Mouse (Mus musculus) lung, embryonic 16.5 days (tissue): ENCODE data around the gene Gm45015. TPM values are rescaled to one million over a fixed set of nuclear protein-coding genes. Genes with fewer than 3 reads are reported as not detected.
"Not testable (repeated sequence)": the region's sequence is repeated elsewhere in the genome, so short reads cannot be mapped to it uniquely, and the experiment has no call there.

Experiments used
- ATAC-seq: fragments of 200-750 bp; cut with Nextera tagmentation; 2 replicates; pipeline ENCODE4 v1.8.0; 2017; ENCODE audit warnings: low read depth, mild to moderate bottlenecking, moderate library complexity
- H3K27ac ChIP-seq: fragments of 300-500 bp; sonication (generic); 2 replicates; pipeline ENCODE4 v1.5.1; 2014; ENCODE audit warnings: mild to moderate bottlenecking, control low read depth, low read length
- H3K27me3 ChIP-seq: fragments of 300-500 bp; sonication (generic); 2 replicates; pipeline ENCODE4 v1.6.1; 2014; ENCODE audit warnings: low read depth, low read length, mixed read lengths; ENCODE audit not compliant: control insufficient read depth, insufficient read depth
- H3K36me3 ChIP-seq: fragments of 300-500 bp; sonication (generic); 2 replicates; pipeline ENCODE4 v1.6.1; 2014; ENCODE audit warnings: low read length; ENCODE audit not compliant: control insufficient read depth, insufficient read depth
- H3K4me1 ChIP-seq: fragments of 300-500 bp; sonication (generic); replicated peaks from 2 replicates; pipeline ENCODE4 v1.6.1; 2014; ENCODE audit warnings: low read length, mixed read lengths; ENCODE audit not compliant: control insufficient read depth, insufficient read depth
- H3K4me2 ChIP-seq: fragments of 300-500 bp; sonication (generic); 2 replicates; pipeline ENCODE4 v1.6.1; 2014; ENCODE audit warnings: low read depth, low read length, control low read depth
- H3K4me3 ChIP-seq: fragments of 300-500 bp; sonication (generic); 2 replicates; pipeline ENCODE4 v1.5.1; 2014; ENCODE audit warnings: mild to moderate bottlenecking, low read length, control low read depth
- H3K9ac ChIP-seq: fragments of 300-500 bp; sonication (generic); 2 replicates; pipeline ENCODE4 v1.6.1; 2014; ENCODE audit warnings: low read length, control low read depth
- H3K9me3 ChIP-seq: fragments of 300-500 bp; sonication (generic); 2 replicates; pipeline ENCODE4 v1.6.1; 2016; ENCODE audit warnings: low read length; ENCODE audit not compliant: control insufficient read depth
- WGBS: fragments of 180-500 bp; shearing (Covaris S2); extraction: QIAGEN DNeasy Blood & Tissue Kit; methylation state at CpG from one replicate; pipeline ENCODE4 v1.1.7; 2014; 5-methylcytosine and 5-hydroxymethylcytosine counted together
- polyA plus RNA-seq: library from polyadenylated mRNA; unstranded; fragments of >200 nt; fragmentation: Nextera tagmentation; extraction: Ambion mirVana; gene quantifications from 2 replicates; pipeline ENCODE4 v1.2.1, GENCODE M21; 2015

Gm45015 gene
- polyA plus RNA-seq, 1 experiment from 2014 or later, result not detected

DNA sequence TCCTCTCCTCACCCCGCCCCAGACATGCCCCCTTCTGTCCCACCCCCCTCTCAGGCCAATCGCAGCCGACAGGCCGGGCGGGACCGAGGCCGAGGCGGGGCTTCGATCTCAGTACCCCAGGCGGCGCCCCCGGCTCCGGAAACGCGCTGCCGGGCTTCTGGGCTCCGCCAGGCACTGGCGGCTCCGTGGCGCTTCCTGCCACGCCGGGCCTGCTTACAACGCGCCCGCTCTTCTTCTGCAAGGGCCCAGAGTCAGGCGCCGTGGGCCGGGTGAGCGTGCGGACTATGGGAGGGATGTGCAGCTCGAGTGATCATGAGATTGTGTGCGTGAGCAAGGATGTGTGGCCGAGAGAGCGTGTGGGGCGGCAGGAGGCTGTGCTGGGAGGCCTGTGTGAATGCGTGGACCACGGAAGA lies 5.8 kb upstream of the Gm45015 start, which contains the start of gene Zfp275:
Gene Zfp275 (plus strand): TSS at position 139 of the 413 bp plus-strand sequence.
- 18% methylated on average over 34 of the region's 37 CpGs for WGBS
- Histone ChIP-seq H3K36me3 (no peaks in the 10 kb centered on the region), H3K4me3 (peak within 1 kb of the TSS; percentile 71), H3K4me1 (peaks cover 7% of the 10 kb centered on the region; the same call in 1 of the 2 replicates), H3K9me3 (no peaks in the 10 kb centered on the region), H3K27ac (peak within 1 kb of the TSS; percentile 46), H3K9ac (peak within 1 kb of the TSS; percentile 78), H3K27me3 (no peaks in the 10 kb centered on the region), H3K4me2 (peak within 1 kb of the TSS; percentile 58)
- ATAC-seq, result peak; percentile 99

DNA sequence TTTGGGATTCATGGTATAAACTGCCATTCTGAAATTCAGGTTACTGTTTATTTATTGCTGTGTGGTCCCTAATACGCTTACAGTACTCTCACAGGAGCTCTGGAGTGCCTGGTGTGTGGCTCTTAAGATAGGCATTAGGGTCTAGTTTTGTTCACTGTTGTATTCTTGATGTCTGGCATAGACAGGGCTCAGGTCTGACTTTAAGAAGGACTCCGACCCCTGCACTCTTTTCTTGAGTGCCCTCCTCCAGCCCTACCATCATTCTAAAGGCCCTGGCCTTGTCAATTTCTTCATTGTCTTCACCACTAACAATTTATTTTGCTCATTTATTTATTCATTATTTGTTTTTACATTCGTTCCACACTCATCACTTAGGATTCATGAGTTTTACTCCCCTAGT lies 5.4 kb upstream of the Gm45015 start:
- no peaks in the 10 kb centered on the region for H3K36me3 ChIP-seq
- no peaks in the 10 kb centered on the region for H3K9me3 ChIP-seq
- no peak overlapping the region for H3K9ac ChIP-seq
- WGBS, result 25% methylated on average over 3 of the region's 3 CpGs
- ATAC-seq, result peak; percentile 29
- H3K4me1 ChIP-seq, result peaks cover 7% of the 10 kb centered on the region; the same call in 1 of the 2 replicates
- no peaks in the 10 kb centered on the region for H3K27me3 ChIP-seq
- peak overlapping the region; percentile 58 for H3K4me2 ChIP-seq
- no peak overlapping the region for H3K27ac ChIP-seq
- peak overlapping the region; percentile 71 for H3K4me3 ChIP-seq

DNA sequence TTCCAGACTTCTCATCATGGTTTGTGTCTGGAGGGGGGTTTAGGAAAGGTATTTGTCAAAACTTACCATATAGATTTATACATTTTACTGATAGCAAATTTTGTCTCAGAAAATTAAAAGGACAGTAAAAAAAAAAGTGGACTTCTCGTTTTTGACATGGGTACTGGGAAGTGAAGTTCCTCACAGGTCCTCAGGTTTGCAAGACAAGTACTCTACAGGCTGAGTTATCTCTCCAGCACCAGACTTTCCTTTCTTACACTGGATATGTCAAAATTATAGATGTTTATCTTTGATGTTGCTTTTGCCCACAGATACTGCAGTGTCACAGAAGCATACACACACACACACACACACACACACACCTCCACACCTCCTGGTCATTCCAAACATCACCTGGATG lies 4.8 kb upstream of the Gm45015 start:
- Histone ChIP-seq H3K4me2 (no peak overlapping the region), H3K4me3 (no peak overlapping the region), H3K9ac (no peak overlapping the region), H3K36me3 (no peaks in the 10 kb centered on the region), H3K4me1 (peaks cover 7% of the 10 kb centered on the region; the same call in 1 of the 2 replicates), H3K9me3 (no peaks in the 10 kb centered on the region), H3K27me3 (no peaks in the 10 kb centered on the region), H3K27ac (no peak overlapping the region)
- no peak for ATAC-seq
- 63% methylated on average over 1 of the region's 1 CpGs for WGBS

DNA sequence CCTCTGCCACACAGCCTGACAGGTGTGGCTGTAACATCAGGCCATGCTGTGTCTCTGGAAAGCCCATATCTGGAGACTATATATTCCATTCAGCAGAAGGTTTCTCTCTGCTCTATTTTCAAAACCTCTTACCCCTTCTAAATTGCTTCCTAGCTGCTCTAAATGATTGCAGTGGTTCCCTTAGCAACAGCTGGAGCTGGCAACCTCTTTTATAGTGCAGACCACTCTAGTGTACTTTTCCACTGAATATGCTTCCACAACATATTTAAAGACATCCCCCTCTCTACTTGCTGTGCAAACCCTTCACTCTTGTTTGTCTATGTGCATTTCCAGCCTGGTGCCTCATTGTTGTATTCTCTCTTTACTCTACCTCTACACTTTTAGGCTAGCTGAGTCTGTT lies 3.1 kb downstream of the Gm45015 start:
- no peaks in the 10 kb centered on the region for H3K4me1 ChIP-seq
- H3K27ac ChIP-seq, result no peak overlapping the region
- no peaks in the 10 kb centered on the region for H3K27me3 ChIP-seq
- no peak for ATAC-seq
- H3K4me2 ChIP-seq, result no peak overlapping the region
- H3K9me3 ChIP-seq, result no peaks in the 10 kb centered on the region
- H3K4me3 ChIP-seq, result no peak overlapping the region
- no peaks in the 10 kb centered on the region for H3K36me3 ChIP-seq
- H3K9ac ChIP-seq, result no peak overlapping the region

DNA sequence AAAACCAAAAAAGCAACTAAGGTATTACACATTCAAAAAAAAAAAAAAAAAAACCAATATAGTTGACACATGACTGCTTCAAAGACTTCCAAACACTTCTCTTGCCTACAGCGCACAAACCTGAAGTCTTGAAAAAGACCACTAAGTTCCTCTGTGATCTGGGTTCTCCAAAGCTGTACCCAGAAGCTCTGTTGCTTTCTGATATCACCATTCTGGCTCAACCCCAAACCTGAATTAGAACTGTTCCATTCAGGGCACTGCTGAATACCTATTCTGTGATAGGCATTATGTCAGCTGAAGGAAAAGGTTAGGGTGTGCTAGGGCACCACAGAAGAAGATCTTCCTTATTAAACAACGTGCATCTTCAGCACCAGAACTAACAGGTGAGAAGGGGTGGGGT lies 9.4 kb downstream of the Gm45015 start:
- no peak for ATAC-seq
- H3K9ac ChIP-seq, result no peak overlapping the region
- no peaks in the 10 kb centered on the region for H3K36me3 ChIP-seq
- H3K4me2 ChIP-seq, result no peak overlapping the region
- H3K27me3 ChIP-seq, result no peaks in the 10 kb centered on the region
- H3K9me3 ChIP-seq, result no peaks in the 10 kb centered on the region
- WGBS, result 68% methylated on average over 2 of the region's 2 CpGs
- no peak overlapping the region for H3K4me3 ChIP-seq
- H3K4me1 ChIP-seq, result no peaks in the 10 kb centered on the region
- no peak overlapping the region for H3K27ac ChIP-seq

DNA sequence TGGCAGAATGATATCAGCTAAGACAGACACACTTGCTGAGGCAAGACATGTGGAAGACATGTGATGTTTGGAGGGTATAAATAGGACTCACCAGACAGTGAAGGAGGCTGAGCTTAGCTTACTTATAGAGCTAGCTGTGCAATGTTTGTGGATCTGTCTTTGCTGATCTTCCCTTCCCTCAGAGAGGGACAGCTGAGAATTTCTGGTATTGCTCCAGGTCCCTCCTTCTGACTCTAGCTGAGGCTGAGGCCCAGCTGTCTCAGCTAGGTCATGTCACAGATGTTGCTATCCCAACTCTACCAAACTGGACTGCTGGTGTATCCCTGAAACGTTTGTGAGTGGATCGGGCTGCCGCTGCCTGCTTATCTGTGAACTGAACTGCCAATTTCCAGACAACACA lies 15.6 kb downstream of the Gm45015 start:
- H3K9me3 ChIP-seq, result no peaks in the 10 kb centered on the region
- H3K27me3 ChIP-seq, result no peaks in the 10 kb centered on the region
- WGBS, result 68% methylated on average over 3 of the region's 3 CpGs
- no peaks in the 10 kb centered on the region for H3K36me3 ChIP-seq
- H3K4me2 ChIP-seq, result no peak overlapping the region
- H3K4me3 ChIP-seq, result no peak overlapping the region
- no peak overlapping the region for H3K9ac ChIP-seq
- H3K27ac ChIP-seq, result no peak overlapping the region
- no peak for ATAC-seq
- no peaks in the 10 kb centered on the region for H3K4me1 ChIP-seq

DNA sequence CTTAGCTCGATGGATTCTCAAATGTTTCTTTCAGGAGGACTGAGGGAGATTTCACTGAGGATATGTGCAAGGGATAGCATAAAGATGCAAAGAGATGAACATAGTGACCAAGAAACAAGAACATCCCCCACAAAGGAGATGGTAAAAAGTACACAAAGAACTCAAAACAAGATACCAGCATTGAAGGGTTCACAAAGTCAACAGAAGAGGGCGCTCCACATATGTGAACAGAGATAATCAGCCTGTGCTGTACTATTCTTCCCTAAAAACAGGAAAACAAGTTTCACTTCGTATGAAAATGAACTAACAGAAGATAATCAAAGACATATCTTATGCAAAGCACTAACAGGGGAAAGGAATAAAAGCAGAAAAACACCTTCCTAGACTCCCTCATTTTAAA lies 24.1 kb downstream of the Gm45015 start:
- H3K36me3 ChIP-seq, result no peaks in the 10 kb centered on the region
- no peaks in the 10 kb centered on the region for H3K27me3 ChIP-seq
- no peaks in the 10 kb centered on the region for H3K9me3 ChIP-seq
- no peaks in the 10 kb centered on the region for H3K4me1 ChIP-seq
- no peak overlapping the region for H3K27ac ChIP-seq
- no peak overlapping the region for H3K9ac ChIP-seq
- H3K4me2 ChIP-seq, result no peak overlapping the region
- 33% methylated on average over 3 of the region's 3 CpGs for WGBS
- H3K4me3 ChIP-seq, result no peak overlapping the region
- ATAC-seq, result no peak

DNA sequence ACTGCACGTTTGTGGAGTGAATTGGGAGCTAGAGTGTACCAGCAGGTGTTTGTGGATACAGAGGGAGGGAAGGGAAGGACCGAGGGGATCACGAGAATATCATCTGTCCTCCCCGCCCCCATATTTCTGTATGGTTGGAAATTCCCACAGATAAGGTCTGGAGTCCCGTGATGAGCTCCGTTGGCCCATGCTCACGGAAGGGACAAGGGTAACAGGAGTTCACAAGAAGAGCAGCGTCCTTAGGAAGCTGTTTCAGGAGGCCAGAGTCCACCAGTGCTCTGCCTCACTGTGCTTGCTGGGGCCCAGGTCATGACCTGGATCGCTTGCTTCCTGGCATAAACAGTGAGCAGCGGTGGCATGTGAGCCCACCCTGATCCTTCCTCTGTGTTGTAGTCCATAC lies 40.9 kb downstream of the Gm45015 start:
- H3K27me3 ChIP-seq, H3K9me3 ChIP-seq, H3K36me3 ChIP-seq, ATAC-seq, H3K4me2 ChIP-seq, H3K4me3 ChIP-seq, H3K9ac ChIP-seq, H3K27ac ChIP-seq, H3K4me1 ChIP-seq: not testable (repeated sequence)
- WGBS, result 46% methylated on average over 6 of the region's 10 CpGs

DNA sequence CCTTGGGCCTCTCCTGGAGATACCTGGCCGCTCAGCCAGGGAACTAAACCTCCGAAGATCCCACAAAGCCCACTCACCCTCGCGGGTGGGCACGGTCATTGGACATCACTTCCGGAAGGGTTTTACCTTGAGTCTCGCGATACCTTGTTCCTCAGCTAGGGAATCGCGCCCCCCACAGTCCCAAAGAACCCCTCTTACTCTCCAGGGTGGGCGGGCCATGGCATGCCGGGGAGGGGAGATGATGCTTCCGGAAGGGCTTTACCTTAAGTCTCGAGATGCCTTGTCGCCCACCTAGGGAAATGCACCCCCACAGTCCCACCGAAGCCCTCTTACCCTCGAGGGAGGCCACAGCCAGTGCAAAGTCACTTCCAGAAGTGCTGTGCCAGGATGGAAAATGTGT lies 43.8 kb downstream of the Gm45015 start, which contains the start of the genes Xlr5a and Xlr5c:
Gene Xlr5a (minus strand): TSS at position 101 of the 400 bp plus-strand sequence.
Gene Xlr5c (minus strand): TSS at position 101 of the 400 bp plus-strand sequence.
- not testable (repeated sequence) for H3K4me3 ChIP-seq, H3K4me1 ChIP-seq, ATAC-seq, H3K36me3 ChIP-seq, H3K9me3 ChIP-seq, H3K4me2 ChIP-seq, H3K9ac ChIP-seq, H3K27ac ChIP-seq, H3K27me3 ChIP-seq
- 86% methylated on average over 13 of the region's 17 CpGs for WGBS
